Mouse (Mus musculus): ENCODE data around the gene Eya4.

Gene Eya4

DNA sequence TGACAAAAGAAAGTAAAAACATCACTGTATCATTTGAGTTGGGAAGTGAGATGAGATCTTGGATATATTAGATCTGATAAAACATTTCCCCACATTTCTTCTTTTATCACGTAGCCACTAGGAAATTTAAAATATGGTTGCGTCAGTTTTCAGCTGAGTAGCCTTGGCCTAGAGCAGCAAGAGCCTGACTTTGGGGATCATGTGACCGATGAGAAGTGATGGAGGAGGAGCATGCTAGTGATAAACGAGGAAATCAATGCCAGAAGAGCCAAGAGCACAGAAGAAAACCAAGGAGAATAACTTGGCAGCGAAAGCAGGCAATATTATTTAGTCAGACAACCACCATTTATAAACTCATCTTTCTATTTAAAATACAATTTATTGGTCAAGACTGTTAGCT lies 119.7 kb downstream of the Eya4 start:
- no peak for DNase-seq (ENCODE audit: low spot score)

DNA sequence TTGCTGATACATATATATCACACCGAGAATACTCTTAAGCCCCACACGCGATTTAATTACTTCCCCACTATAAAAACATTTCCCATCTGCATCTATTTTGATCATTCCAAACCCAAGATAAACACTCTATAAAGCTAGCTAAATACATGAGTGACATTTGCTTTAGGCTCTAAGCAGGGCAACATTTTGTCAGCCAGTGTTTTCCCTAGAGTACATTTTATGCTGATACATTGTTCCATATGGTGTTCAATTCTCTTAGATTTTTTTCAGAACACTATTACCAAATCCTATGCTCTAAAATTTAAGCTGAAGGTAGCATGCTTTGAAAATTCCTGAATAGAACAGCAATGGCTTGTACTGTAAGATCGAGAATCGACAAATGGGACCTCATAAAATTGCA lies 127.2 kb downstream of the Eya4 start:
- no peak for DNase-seq (ENCODE audit: low spot score)

DNA sequence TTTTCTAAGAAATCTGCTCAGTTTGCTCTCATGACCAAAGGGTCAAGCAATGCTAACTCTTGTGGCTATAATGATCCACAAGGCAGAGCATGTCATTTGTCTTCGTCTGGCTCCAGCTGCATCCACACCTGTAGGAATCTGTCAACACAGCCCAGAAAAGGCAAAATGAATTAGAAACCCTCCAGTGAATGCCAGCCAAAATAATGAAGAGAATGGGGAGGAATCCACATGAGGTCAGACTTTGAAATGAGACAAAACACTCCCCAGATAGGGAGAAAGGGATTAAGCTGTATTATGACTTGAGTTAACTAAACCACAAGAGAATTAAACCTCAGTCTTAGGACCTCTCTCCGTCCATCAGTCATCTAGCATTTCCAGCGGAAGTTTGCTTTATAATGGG lies 130.2 kb downstream of the Eya4 start:
- no peak for DNase-seq (ENCODE audit: low spot score)

DNA sequence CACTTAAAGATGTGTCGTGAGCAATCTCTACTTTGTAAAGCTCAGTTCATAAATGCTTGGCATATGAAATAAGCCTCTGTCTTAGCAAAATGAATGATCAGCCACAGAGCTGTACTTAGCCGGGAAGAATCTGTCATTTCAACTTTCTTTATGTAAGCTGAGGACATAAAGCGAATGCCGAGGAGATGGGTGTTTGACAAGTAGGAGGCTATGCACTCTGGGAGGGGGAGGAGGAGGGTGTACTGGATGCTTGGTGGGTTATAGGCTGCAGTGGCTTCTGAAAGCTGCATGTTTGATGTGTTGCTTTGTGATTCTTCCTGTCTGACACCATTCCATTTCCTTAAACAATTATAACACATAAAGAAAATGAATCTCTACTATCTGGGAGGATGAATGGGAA lies 133.8 kb downstream of the Eya4 start:
- no peak for DNase-seq (ENCODE audit: low spot score)

DNA sequence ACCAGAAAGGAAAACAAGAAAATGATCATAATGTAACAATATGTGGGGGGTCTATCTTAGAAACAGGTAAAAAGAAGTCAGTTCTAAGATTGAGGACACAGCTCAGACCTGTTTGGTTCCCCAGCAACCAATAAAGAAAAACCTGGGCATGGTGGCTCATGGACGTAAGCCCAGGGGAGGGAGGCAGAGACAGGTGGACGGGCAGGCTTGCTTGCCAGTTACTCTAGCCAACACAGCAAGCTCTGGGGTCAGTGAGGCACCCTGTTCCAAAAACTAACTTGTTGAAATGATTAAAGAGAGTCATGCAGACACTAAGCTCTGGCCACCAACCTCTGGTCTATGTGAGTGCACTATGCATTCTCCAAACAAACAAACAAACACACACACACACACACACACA lies 139.2 kb downstream of the Eya4 start:
- no peak for DNase-seq (ENCODE audit: low spot score)

DNA sequence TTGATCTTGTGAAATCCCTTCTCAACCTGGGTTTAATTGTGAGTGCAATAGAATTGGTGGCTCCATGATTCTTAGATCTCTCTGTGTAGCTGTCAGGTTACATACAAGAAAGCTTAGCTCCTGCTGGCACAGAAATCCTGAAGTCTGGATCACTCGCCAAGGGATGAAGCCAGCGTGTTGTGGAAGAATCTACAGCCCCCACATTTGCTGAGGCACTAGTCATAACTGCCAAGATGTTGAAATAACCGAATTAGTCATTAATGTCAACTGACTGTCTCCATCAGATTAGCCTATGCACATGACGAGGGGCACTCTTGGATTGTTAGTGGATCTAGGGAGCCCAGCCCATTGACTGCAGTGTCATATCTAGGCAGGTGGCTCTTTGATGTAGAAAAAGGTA lies 146.7 kb downstream of the Eya4 start:
- DNase-seq (ENCODE audit: low spot score): peak; percentile 7

DNA sequence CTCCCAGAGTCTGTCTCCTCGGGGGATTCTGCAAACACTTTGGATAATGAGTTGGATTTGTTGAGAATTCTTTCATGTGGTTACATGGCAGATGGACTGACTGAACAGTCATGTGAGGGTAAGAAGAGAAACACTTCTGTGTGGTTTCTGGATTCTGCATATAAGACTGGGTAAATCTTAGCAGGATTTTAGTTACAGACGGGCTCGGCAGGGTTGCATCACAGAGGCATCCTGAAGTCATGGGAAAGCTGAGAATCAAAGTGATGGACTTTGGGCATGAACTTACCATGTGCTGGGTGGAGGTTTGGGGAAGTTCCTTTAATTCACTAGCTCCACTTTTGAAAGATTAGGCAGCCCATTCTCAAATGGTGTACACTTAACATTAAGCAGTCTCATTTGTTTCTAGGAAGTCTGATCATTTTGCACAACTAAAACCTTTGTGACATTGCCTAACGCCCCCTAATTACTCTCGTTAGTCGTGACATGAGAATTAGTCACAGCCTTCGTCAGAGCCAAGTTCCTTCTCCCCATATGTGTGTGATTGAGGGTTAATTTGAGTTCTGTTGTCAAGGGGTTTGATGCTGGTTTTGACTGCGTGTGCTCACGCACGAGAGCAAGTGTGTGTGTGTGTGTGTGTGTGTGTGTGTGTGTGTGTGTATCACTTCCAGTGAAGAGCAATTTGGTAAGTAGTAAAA lies 147.3 kb downstream of the Eya4 start:
- no peak for DNase-seq (ENCODE audit: low spot score)

DNA sequence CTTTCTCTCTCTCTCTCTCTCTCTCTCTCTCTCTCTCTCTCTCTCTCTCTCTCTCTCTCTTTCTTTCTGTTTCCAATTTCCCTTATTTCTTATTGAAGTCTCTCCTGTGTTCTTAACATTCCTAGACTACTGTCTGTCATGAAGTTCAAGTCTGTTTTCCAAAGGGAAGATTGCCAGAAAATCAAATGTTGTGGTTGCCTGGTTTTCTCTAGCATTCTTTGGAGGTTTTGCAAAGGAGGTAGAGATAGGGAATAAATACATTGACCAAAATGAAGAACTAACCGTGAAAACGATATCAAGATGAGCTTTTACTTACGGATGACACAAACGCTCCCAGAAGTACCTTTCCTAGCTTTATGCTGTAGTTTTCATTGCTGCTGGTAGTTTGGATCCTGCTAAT lies 148.0 kb downstream of the Eya4 start:
- DNase-seq (ENCODE audit: low spot score): no peak

DNA sequence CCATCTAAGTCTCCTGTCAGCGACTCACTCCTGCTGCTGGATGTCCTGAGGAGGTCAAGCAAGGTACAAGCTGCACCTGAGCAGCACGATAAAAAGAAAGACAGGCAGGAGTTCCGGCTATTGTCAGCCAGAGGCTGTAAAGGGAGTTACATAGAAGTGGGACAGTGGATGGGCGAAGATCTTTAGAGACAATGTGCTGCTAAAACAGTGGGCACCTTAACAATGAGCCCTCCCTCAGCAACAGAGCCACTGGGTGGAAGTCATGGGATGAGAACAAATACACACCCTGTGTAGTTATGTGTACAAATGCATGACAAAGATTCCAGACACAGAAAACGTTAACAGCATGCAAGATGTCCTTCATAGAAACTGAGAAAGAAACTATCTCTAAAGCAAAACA lies 152.3 kb downstream of the Eya4 start:
- DNase-seq (ENCODE audit: low spot score): no peak

DNA sequence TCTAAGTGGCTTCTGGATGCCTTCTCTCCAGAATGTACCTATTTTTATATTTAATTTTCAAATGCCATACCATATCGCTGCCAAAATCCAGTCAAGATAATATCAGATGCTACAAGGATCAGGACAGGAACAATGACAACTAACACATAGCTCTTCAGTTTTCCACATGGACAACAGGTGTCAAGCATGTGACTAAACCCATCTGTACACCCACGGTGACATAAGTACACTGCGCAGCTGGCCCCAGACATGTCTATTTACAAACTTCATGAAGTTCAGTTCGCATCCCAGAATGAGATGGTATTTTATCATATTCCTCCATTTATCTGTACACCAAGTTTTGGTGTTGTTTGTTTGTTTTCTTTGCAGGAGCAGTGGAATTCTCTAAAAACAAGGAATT lies 154.2 kb downstream of the Eya4 start:
- no peak for DNase-seq (ENCODE audit: low spot score)

DNA sequence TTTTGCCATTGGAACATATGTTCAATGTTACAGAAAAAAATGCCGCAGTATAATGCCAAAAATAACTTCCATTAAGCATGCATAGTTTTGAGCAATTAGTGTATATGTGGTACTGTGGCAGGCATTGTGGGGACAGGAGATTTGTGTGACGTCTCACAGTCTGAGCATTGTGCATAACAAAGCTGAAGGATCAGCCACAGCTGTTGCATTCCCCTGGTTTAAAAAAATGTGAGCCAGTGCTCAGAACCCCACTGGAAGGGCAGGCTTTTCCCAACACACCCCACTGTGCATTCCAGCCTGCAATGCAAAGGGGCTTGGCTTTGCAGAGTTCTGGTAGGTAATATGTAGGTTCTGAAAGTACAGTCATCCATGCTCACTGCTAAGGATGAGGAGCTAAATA lies 155.2 kb downstream of the Eya4 start:
- DNase-seq (ENCODE audit: low spot score): no peak

DNA sequence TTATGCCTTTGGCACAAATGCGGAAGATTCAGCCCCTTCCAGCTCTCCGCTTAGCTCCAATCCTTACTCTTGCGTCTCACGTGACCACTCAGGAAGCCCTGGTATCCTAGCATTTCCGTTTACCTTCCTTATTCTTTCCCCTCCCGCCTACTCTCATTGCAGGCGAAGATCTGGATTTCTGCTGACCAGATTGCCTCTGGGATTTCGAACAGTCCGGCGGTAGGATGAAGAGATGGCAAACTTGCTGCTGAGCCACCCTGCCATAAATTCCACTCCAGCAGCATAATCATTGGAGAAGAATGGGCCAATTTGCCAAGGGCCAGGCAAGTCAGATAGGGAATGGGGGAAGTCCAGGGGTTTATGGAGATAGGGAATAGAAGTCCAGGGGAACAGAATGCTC lies 160.8 kb downstream of the Eya4 start:
- no peak for DNase-seq (ENCODE audit: low spot score)

DNA sequence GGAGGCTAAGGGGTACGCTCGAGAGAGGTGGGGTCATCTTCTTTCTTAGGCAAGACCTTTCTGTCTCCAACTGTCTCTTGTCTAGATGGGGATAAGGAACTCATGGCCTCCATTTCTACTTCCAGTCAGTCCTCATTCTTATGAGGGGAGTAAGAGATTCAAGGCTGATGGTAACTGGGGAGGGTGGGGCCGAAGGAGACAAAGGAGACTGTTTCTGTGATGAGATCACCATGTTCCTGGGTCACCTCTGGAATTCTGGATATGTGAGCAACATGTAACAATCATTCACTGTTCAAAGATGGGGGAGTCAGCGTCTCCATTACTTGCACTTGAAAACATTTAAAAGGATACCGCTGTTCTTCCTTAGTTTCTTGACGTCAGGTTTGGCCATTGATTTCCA lies 165.2 kb downstream of the Eya4 start:
- DNase-seq (ENCODE audit: low spot score): no peak

DNA sequence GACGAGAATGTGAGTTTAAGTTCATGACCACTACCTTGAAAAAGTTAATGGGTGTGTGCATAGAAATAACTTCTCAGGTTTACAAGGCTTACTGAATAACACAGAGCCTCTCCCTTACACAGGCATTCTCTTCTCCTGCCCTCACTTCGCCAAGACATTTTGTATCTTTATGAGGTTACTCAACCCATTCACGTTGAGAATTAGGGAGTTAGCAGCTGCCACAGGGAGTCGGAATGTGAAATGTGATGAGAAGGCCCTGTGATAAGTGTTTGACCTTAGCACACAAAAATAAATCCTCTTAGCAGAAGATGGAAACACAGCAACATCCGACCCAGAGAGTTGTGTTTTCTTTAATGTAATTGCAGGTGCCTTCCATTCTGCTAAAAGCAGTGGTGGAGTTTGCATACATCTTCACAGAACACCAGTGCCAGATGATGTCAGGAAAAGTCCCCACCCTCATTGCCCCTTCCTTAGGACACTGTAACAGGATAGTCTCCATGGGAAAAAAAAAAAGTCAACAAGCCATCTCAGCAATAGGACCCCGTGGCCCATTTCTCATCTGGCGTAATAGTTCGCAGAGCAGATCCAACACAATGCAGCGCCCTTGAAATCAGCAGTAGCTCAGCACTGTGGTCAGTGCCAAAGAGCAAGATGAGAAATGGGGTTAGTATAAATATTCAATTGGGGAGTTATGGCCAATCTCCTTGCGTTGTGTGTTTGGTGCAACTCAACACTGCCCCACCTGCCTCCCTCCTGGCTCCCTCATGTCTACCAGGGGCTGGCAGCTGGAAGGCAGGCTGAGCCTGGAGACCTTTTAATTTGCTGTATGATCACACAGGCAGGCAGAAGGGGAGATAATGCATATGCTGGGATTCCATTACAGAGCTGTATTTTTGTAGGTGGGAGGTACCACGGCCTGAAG lies 168.8 kb downstream of the Eya4 start:
- DNase-seq (ENCODE audit: low spot score): no peak

DNA sequence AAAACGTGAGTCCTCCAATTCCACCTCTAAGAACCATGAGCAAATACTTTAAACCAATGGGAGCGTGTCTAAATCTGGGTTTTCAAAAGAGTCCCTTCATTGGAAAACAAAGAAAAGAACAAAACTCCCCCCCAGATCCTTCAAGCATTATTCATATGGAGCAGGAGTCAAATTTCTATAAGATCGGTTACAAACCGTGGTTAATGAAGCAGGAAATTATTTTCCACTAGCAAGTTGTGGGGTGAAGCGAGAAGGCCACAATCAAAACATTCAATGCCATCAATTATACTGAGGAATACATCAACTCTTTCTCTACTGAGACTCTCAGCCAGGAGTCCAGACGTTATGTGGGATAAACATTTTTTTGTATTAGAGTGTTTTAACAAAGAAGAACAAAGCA lies 171.3 kb downstream of the Eya4 start:
- no peak for DNase-seq (ENCODE audit: low spot score)

DNA sequence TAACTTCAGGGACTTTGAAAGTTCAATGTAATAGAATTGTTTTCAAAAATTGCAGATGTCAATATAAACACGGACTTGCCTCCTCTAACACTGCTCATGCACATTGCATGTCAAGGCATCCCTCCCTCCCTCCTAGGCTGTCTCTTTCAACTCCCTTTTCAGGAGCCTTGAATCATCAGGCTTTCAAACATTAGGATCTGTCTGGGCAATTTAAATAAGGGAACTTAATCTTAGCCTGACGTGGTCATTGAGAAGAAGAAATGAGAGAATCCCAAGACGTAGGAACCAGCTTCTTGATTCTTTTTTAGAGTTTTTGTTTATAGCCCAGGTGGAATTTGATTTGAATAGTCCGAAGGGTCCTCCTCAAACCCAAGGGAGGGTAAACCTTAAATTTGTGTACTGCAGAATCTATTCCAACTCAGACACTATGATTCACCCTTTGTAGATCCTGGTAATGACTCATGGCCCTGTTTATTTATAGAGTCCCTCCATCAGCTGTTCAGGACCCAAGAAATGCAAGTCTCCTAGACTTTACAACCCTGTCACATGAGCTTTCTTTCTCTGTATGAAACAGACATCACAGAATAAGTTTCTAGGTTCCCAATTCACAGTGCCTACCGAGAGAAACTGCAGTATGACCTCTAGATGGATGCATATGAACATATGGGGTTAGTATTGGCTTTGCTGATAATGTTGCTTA lies 173.1 kb downstream of the Eya4 start:
- no peak for DNase-seq (ENCODE audit: low spot score)

DNA sequence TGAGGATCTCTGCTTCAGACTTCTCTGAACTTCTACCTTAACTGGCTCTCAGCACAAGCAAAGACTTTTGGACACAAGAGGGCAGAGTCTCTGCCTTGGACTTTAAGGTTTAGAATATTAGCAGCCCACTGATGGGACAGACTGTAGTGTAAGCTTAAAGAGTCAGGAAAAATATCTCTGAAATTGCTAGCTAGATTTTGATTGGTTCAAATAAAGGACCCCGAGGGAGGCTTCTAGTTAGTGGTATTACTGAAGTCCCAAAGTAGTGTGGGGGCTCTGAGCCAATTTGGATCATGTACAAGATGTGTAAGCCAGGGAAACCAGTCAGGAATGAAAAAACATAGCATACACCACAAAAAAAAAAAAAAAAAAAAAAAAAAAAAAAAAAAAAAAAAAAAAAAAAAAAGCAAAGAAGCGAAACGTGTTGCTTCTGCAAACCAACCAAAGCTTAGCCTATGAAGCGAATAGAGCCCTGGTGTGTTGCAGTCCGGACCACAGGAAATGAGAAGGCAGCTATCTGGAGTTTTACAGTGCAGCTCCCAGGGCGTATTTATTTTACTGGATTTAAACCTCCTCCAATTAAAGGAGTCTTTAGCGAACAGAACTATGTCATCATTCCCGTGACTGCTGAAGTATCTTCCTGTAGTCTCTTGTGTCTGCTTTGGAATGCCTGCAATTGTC lies 173.8 kb downstream of the Eya4 start:
- no peak for DNase-seq (ENCODE audit: low spot score)

DNA sequence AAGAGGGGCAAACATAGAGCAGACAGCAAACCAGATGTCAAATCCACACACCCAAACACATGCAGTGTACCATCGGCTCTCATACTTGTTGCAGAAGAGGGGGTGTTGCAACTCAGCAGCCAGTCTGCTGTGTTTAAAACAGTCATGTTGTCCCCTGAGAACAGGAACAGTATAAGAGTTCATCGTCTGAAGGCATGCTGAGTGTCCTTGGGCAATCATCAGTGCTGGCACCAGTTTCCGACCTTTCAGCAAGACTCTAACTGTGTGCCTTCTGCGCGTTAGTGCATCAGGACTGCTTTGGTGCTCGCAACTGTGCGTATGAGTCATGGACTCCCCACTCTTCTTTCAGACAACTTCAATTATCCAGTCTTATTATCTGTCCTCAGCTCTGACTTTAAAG lies 179.0 kb downstream of the Eya4 start:
- DNase-seq (ENCODE audit: low spot score): no peak

DNA sequence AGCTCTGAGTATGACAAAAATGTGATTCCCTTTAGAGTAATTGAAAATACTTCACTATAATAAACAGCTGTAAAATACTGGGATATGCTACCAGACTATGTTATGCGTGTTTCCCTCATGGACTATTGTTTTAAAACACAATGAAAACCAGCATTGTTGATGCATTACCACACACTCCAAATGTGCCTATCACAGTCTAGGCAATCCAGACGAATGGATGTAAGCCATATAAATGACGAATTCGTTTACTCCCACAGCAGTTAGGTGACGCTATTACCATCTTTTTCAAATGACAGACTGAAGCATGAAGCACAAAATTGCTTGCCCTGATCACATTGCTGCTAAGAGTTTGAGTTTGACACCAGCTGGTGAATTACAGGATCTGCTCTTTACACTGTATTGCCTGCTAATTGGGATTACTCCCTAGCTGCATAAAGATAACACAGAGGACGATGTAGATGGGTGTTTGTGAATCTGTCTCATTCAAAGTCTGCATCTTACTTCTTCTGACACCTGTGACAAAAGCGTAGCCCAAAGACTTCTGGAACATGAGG lies 185.4 kb downstream of the Eya4 start:
- DNase-seq (ENCODE audit: low spot score): no peak

DNA sequence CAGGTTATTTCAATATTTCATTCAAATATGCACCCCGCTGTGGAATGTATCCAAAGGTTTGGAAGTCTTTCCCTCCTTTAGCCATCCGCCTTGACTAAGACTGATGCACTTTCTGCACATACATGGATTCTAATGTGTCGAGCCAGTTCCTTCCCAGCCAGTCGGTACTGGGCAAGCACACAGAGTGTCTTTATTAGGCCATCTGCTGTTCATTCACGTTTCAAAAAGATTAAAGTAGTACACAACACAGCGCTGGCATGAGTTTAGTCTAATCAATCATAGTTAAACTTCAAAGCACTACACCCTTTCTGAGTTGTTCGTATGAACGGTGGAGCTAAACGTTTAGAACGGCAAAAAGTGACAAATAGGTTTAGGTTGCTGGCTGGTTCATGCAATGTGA lies 190.7 kb downstream of the Eya4 start:
- no peak for DNase-seq (ENCODE audit: low spot score)

DNA sequence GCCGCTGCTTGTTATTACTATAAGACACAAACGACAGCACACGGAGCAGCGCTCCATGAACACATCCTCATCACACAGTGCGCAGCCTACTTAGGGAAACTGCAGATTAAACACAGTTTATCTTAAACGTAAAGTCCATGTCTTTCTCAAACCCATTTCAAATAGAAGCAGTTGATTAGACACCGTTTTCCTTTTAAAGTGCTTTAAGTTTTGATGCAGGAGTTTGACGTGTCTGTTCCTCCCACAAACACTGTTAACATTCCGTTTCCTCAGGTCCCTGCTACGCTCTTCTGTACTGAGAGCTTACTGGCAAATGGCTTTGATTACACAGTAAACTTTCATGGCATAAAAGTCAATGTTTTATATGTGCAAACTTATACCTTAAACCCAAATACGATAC lies 191.4 kb downstream of the Eya4 start:
- no peak for DNase-seq (ENCODE audit: low spot score)
